Mouse (Mus musculus) brain, embryonic 14.5 days (tissue): ENCODE results near the gene Chgb. TPM values are rescaled to one million over a fixed set of nuclear protein-coding genes. Genes with fewer than 3 reads are reported as not detected.
A peak's percentile ranks its signal among the peaks of the same experiment; 100 is the strongest.

Source experiments
- DNase-seq: peaks from one replicate; pipeline ENCODE4 v3.0.0-alpha.2; 2011; ENCODE audit warnings: low read depth
- CTCF ChIP-seq: fragments of 200-500 bp; IDR thresholded peaks from 2 replicates; pipeline ENCODE4 v1.5.1; 2012; ENCODE audit warnings: inconsistent platforms, mild to moderate bottlenecking, moderate library complexity, borderline replicate concordance; ENCODE audit not compliant: insufficient read depth, insufficient read length; ENCODE audit errors: extremely low read depth
- POLR2A ChIP-seq: fragments of 200-500 bp; IDR thresholded peaks from 2 replicates; pipeline ENCODE4 v1.6.1; 2012; ENCODE audit warnings: mild to moderate bottlenecking, inconsistent platforms, borderline replicate concordance; ENCODE audit not compliant: poor library complexity, insufficient read depth, insufficient read length, severe bottlenecking; ENCODE audit errors: extremely low read depth
- polyA plus RNA-seq: library from polyadenylated mRNA; depleted of rRNA; stranded (reverse); fragments of >200 nt; gene quantifications from 2 replicates; pipeline ENCODE4 v1.2.3, GENCODE M21; 2012; rRNA removed

The Chgb gene
- polyA plus RNA-seq, 1 experiment = 44.1 TPM

GRCm38 (mm10) chr2:132770822-132771221, 10.3 kb upstream of the Chgb start:
- DNase-seq = no peak
- no peak for TF ChIP-seq CTCF
- no peak for TF ChIP-seq POLR2A

DNA sequence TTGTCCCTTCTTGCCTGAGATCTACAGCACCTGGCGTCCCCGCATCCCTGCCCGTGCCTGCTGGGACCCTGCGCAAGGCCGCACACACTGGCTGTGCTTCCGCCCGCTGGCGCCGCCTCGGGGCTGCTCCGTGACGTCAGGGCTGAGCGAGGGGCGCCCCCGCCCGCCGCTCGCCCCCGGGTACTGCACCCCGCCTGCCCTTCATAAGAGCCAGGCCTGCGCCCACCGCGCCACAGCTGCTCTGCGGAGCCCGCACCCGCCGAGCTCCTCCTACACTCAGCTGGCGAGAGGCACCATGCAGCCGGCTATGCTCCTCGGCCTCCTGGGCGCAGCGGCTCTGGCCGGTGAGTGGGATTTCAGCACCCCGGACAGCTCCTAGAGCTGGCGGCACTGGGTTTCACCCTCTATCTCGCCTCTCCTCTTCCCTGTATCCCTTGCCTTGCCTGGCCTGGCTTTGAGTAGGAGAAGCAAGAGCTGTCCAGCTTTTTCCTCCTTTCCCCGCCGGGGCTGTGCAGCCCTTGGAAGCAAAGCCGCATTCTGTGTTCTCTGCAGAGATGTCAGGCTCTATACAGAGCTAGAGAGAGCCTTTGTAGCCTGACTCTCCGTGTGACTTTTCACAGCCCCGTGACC, 476 bp downstream of the Chgb start:
- no peak for TF ChIP-seq CTCF
- TF ChIP-seq POLR2A = peak; percentile 53
- DNase-seq = peak; percentile 94

DNA sequence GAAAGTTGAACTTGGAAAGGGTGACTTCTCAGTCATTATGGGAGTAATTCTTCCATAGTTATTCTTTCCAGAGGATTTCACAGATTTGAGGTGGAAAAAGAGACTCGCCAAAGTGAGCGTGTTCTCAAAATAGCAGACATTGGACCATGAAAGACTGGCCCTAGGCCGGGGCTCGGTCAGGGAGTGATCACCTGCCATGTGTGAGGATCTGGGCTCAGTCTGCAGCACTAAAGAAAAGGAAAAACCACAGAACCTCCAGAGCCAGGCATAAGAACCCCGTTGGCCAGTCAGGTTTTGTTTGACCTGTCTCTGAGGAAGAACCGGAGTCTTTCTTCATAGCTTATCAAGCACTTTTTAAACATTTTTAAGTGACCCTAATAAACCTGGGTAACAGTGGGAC, 3.0 kb downstream of the Chgb start:
- DNase-seq = no peak
- TF ChIP-seq CTCF (no peak), POLR2A (no peak)

GRCm38 (mm10) chr2:132793441-132794203, 12.5 kb downstream of the Chgb start:
- TF ChIP-seq CTCF (no peak), POLR2A (no peak)
- no peak for DNase-seq

GRCm38 (mm10) chr2:132794204-132794586, 13.1 kb downstream of the Chgb start:
- no peak for DNase-seq
- TF ChIP-seq CTCF = no peak
- TF ChIP-seq POLR2A = no peak

GRCm38 (mm10) chr2:132802976-132803375, 21.9 kb downstream of the Chgb start:
- no peak for TF ChIP-seq CTCF
- no peak for TF ChIP-seq POLR2A
- DNase-seq = no peak

GRCm38 (mm10) chr2:132815608-132816314, 34.7 kb downstream of the Chgb start, which contains the start of the genes Trmt6 and Mcm8:
Gene Trmt6 (minus strand): TSS chr2:132816055.
Gene Mcm8 (plus strand): TSS chr2:132816141.
- peak; percentile 99 for DNase-seq
- TF ChIP-seq POLR2A = 0 out of 2 replicates have a peak, but pooled peaks have one; percentile 34
- TF ChIP-seq CTCF = peak; percentile 27; the same call in 1 of the 2 replicates

DNA sequence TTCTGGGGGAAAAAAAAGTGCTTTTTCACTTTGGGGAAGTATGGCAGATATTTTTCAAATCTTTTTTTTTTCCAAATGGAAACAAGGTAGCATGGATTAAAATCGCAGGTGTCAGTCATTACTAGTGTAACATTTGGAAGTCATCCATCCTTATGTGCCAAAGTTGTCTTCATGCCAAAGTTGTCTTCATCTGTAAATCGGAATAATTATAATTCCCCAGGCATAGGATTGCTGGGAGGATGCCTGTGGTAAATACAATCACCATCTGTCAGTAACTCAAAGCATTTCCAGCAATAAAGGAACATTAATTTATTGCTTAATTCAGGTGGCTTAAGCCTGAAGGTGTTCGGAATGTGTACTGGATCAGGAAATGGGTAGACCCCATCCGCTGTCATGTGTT, 60.0 kb downstream of the Chgb start:
- TF ChIP-seq CTCF (no peak), POLR2A (no peak)
- DNase-seq = peak; percentile 49

Other genes with a start within 250 kb of the Chgb start
- 51.1 and 57.9 TPM in 2 replicates for gene Gpcpd1, start 193.5 kb upstream of the Chgb start, polyA plus RNA-seq
- 21.4 and 26.6 TPM in 2 replicates for gene Shld1, start 94.3 kb upstream of the Chgb start, polyA plus RNA-seq
- 25.7 and 25.8 TPM in 2 replicates for gene Trmt6, start 34.8 kb downstream of the Chgb start, polyA plus RNA-seq
- 4.3 and 6.5 TPM in 2 replicates for gene Mcm8, start 34.9 kb downstream of the Chgb start, polyA plus RNA-seq
- 27.0 and 35.7 TPM in 2 replicates for gene Crls1, start 65.4 kb downstream of the Chgb start, polyA plus RNA-seq
- gene Lrrn4, start 99.6 kb downstream of the Chgb start, polyA plus RNA-seq = 0.11 and 0.21 TPM in 2 replicates
- 0.18 and 0.36 TPM in 2 replicates for gene Fermt1, start 164.6 kb downstream of the Chgb start, polyA plus RNA-seq